Mouse (Mus musculus): ENCODE data around the gene Stac2.

The Stac2 gene

DNA sequence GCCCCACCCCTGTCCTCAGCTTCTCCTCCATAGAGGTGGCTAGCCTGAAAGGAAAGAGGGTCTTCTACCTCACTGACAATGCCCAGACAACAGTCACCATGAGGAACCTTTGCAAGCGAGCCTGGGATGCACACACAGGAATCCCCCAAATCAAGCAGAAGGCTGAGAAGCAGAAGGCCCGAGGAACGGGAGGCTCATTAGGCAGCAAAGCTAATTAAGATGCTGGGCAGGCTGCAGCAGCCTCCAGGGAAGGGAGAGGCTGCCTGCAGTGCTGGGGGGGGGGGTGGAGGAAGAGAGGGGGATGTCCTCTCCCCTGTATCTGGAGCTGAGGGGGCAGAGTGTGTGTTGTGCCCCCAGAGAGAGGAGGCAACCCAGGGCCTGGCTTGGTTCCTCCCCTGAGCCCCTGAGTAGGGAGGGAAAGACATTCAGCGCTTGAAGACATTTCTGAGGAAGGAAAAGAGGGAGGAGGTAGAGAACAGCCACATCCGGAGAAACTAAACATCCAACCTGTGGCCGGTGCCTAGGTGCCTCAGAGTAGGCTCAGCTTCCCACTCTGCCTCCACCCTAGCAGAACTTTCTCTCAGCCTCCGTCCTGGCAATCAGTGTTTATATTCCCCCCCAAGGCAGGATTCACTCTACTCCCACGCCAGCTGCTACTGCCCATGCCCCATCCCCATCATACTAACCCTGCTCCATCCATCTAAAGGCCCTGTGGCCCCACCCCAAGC is 33.2 kb downstream of the Stac2 start:
- no peak for DNase-seq

- no peak for DNase-seq
These were observed 34.2 kb downstream of the Stac2 start for GRCm38 (mm10) chr11:98018858-98019641.

GRCm38 (mm10) chr11:98018222-98018621 is 35.0 kb downstream of the Stac2 start:
- no peak for DNase-seq

DNA sequence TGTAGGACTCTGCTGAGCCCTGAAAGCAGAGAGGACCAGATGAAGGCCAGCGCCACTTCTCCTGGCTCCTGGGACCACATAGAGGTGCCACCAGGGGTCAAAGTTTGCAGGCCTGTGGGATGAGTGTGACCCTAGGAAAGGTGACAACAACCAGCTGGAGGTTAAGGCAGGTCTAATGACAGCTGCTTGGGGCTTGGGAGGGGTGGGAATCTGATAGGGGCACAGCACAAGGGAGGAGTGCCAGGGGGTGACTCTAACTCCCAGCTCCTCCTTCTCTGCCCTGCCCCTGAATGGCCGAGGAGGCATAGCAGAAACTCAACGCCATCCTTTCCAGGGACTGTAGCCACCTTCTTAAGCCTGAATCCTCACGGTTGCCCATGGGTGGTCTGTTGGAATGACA is 36.4 kb downstream of the Stac2 start:
- DNase-seq, result no peak

DNA sequence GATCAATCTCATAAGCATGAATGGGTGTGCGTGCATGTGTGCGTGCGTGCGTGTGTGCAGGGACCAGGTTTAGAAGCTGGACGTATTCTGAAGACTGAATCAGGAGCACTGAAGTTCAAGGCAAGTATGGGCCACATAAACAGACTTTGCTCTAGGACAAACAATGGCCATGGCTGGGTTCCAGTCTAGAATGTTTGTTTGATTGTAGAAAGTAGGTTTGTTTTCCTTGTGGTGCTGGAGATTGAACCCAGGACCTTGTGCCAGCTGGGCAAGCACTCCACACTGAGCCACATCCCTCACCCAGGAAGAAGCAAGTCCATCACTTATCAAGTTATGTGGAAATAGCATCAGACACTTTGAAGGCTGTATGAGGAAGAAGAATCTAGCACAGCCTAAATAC is 37.1 kb downstream of the Stac2 start:
- DNase-seq, result no peak

DNA sequence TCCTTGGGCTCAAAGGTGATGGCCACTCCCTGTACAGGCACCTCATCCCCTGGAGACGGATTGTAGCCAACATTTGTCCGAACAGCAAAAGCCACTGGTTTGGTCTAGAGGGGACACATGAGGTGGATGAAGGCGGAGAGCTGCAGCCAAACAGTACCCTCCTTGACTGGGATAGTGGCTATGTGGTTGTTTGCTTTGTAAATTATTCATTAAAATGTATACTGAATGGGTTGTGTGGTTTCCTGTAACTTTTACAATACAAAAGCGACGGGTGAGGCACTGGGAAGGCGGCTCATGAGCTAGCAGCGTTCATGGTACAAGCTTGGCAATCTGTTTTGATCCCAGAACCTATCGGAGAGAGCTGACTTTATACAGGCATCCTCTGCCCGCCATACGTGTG is 40.4 kb downstream of the Stac2 start:
- DNase-seq, result no peak

GRCm38 (mm10) chr11:98011716-98012115 is 41.5 kb downstream of the Stac2 start:
- no peak for DNase-seq

- DNase-seq, result no peak
These were observed 45.2 kb downstream of the Stac2 start for GRCm38 (mm10) chr11:98008087-98008486.

DNA sequence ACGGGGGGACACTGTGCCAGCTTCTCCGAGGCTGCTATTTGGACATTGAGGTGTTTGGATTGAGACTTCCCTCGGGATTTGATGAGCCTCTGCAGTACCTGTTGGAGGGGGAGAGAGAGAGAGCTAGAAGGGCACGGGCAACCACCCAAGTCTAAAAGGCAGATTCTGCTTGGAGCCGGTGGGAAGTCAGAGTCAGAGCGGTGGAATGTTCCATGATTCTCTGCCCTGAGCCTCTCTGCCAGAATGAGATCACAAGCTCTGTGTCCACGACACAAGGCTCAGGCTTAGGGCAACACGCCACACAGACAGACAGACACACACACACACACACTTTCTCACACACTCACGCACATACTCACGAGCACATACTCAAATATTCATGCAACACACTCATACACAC is 47.6 kb downstream of the Stac2 start:
- no peak for DNase-seq

DNA sequence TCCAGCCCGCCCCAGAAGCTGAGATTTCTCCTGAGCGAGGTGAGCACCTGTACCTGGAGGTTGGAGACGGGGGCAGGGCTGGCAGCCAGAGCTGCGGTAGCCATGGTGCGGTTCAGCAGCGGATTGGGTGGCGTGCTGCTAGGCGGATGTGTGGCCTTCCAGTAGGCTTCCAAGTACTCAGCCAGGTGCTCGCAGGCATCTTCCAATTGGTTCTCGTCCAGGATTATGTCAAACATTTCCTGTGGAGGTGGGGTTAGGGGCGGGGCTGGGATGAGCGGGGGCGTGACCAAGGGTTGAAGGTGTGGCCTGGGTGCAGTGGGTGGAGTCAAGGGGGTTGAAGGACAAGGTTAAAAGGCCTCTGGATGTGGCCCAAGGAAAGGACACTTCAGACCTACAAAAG is 48.2 kb downstream of the Stac2 start:
- DNase-seq, result no peak

- no peak for DNase-seq
These were observed 49.1 kb downstream of the Stac2 start for GRCm38 (mm10) chr11:98004161-98004560.

GRCm38 (mm10) chr11:98003171-98003671 is 50.0 kb downstream of the Stac2 start:
- DNase-seq, result no peak

DNA sequence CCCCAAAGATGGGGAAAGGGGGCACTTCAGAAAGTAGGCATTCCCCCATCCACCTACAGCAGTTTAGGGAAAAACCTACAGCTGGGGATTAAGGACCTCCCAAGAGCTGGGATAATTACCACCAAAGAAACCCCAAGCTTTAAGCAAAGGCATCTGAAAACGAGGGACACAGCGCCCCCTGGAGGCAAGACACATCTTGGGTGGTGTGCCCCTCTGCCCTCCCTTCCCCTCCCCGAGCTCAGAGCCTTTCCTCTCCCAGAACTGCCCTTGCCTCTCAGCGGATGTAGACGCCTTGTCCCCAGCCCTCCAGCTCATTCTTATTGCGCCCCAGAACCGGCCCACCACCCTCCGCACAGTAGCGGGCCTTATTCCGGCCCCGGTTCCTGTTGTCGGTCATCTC is 50.6 kb downstream of the Stac2 start:
- DNase-seq, result peak in 1 of 2 experiments; percentile 75

DNA sequence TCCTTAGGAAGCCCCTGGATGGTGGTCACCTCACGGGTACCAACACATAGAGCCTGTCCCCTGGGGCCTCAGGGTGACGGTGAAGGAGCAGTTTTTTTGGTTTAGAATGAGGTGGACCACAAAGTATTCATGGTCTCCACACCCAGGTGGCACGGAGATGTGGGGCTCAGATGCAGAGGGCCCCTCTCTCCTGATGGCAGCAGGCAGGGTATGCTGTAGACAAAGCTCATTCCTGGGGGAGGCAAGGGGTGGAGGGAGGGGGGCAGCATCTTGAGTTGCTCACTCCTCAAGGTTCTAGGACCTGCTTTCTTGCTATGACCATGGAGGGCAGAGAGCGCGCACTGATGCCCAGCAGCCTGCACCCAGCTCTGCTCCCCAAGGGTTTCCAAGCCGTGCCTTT is 51.3 kb downstream of the Stac2 start:
- DNase-seq, result no peak

- DNase-seq, result no peak
These were observed 51.9 kb downstream of the Stac2 start for GRCm38 (mm10) chr11:98001351-98001824.

- DNase-seq, result no peak
These were observed 52.7 kb downstream of the Stac2 start for GRCm38 (mm10) chr11:98000378-98001140.

- no peak for DNase-seq
These were observed 53.5 kb downstream of the Stac2 start for GRCm38 (mm10) chr11:97999748-98000147.

- no peak for DNase-seq
These were observed 54.2 kb downstream of the Stac2 start for GRCm38 (mm10) chr11:97998898-97999608.

DNA sequence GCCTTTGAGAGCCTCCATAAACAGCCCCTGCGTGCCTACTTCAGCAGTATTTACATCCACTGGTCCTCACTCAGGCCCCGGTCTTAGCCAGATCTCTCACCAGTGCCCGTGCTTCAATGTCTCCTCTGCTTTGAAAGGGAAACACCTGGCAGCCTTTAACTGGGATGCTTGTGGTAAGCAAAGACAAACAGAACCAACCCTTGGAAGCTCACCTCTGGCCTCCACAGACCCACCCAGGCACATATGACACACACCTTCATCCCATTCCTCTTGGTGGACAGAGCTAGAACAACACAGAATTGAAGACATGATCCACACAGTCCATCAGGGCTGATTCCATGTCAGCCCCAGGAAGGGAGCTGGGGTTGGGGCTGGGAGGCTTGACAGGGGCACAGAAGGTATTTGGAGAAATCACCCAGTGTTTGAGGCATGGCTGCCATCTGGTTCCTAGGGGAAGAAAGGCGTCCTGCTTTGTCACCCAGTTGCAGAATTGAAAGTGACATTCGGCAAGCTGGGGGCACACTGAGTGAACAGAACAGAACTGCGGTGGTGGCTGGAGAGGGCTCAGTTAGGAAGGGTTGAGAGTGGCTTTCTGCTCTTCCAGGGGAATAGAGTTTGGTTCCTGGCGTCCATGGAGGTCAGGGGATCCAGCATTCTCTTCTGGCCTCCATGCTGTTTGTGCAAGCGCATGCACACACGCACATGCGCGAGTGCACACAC is 55.0 kb downstream of the Stac2 start:
- no peak for DNase-seq

DNA sequence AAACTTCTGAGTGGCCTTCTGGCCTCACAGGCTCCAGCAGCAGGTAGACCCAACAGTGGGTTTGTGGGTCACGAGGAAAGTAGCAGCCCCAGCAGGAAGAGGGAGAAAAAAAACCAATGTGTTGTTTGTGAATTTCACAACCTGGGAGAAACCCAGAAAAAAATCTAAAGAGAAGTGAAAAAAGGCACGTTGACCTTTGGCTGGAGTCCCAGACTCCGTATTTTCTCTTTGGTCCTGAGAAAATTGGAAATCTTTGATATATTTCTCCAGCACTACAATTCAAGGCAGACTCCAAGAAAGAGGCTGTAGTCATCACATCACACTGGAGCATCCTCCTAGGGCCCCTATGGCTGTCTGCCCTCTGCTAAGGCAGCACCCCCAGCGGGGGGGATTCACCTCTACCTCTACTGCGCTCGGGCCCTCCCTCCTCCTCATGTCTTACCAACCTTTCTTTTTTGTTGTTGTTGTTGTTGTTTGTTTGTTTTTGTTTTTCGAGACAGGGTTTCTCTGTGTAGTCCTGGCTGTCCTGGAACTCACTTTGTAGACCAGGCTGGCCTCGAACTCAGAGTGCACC is 55.8 kb downstream of the Stac2 start:
- no peak for DNase-seq

GRCm38 (mm10) chr11:97996691-97997090 is 56.6 kb downstream of the Stac2 start:
- DNase-seq, result no peak
